Mouse (Mus musculus) kidney, postnatal 10 days (tissue): Measurements from ENCODE around the gene Olfr1065.
A peak's percentile ranks its signal among the peaks of the same experiment; 100 is the strongest.
"Not testable (repeated sequence)": the region's sequence is repeated elsewhere in the genome, so short reads cannot be mapped to it uniquely, and the experiment has no call there.

Experiments
- DNase-seq: peaks from one replicate; pipeline ENCODE4 v3.0.0; 2021; ENCODE audit warnings: mixed read lengths

Gene Olfr1065

GRCm38 (mm10) chr2:86450491-86450890 is at the start of gene Olfr1065:
Gene Olfr1065, minus strand, starts transcription at chr2:86450591.
- not testable (repeated sequence) for DNase-seq

- no peak for DNase-seq
These were observed 36.9 kb upstream of the Olfr1065 start, which contains the start of gene Olfr228 for GRCm38 (mm10) chr2:86487286-86487685. Gene Olfr228, minus strand, starts transcription at chr2:86487386.

DNA sequence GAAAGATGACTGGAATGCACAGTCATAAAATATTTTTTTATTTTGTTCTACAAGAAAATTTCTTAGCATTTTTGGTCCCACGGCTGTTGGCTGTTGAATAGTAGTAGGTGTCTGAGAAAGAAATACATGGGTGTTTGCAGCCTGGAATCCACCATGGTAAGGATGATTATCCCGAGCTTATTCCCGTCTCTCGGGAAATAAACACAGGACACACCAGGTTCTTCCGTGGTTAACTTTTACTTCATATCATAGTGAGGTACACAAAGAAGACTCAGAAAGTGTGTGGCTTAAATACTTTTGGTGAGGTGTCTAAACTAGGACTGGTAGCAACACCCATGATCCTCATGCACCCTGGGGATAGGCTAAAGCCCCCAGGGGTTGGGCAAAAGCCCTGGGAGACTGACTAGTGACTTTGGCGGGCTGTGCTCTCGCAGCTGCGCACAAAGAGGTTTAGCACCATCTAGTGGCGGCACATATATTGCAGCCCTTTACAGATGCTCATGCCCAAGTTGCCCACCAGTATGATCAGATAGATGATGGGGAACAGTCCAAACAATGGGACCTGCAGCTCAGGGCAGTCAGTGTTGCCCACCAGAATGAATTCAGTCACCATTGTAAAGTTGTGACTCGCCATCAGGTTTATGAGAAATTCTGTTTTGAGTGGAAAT is 14.2 kb upstream of the Olfr1065 start:
- DNase-seq, result peak; percentile 68

GRCm38 (mm10) chr2:86460434-86460833 is 10.0 kb upstream of the Olfr1065 start:
- DNase-seq, result no peak

DNA sequence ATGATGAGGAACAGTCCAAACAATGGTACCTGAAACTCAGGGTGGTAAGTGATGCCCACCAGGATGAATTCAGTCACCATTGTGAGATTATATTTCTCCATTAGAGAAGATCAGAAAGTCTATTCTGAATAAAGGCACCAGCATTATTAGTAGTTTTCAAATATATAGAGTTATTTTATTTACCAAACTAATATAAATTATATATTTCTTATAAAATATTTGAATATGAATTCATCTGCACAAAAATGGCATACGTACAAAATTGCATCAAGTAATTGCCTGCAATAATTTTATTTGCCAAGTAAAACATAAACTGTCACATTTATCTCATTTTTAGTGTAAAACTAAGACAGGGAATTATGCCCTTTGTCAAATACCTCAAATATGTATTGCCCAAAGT is 5.8 kb upstream of the Olfr1065 start, which contains the start of gene Olfr1066:
Gene Olfr1066, minus strand, starts transcription at position 101 of the 400 bp plus-strand sequence.
- no peak for DNase-seq

- not testable (repeated sequence) for DNase-seq
These were observed 8.3 kb downstream of the Olfr1065 start for GRCm38 (mm10) chr2:86442101-86442500.

GRCm38 (mm10) chr2:86428511-86428910 is 21.9 kb downstream of the Olfr1065 start:
- not testable (repeated sequence) for DNase-seq

DNA sequence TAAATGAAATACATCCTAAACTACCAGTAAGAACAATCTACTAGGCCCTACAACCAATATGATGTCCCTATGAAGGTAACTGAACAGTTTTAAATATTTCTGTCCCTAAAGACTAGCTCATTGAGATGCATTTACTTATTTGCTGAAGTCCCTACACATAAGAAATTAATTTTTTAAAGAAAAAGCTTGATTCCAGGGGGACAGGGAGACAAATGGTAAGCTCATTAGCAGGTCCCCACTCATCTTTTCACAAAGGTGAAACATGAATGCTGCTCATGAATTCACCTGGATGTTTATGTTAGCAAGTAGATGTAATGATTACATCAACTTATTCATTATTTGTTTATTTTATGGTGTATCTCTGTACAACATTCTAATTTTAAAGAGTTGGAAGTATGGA is 23.7 kb downstream of the Olfr1065 start, which contains the start of gene Olfr1062:
Gene Olfr1062, minus strand, starts transcription at position 101 of the 400 bp plus-strand sequence.
- DNase-seq, result not testable (repeated sequence)

DNA sequence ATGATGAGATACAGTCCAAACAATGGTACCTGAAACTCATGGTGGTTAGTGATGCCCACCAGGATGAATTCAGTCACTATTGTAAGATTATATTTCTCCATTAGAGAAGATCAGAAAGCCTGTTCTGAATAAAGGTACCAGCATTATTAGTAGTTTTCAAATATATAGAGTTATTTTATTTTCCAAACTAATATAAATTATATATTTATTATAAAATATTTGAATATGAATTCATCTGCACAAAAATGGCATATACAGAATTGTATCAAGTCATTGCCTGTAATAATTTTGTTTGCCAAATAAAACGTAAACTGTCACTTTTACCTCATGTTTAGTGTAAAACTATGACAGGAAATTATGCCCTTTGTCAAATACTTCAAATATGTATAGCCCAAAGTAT is 36.4 kb downstream of the Olfr1065 start, which contains the start of gene Olfr1061:
Gene Olfr1061, minus strand, starts transcription at position 101 of the 400 bp plus-strand sequence.
- no peak for DNase-seq

DNA sequence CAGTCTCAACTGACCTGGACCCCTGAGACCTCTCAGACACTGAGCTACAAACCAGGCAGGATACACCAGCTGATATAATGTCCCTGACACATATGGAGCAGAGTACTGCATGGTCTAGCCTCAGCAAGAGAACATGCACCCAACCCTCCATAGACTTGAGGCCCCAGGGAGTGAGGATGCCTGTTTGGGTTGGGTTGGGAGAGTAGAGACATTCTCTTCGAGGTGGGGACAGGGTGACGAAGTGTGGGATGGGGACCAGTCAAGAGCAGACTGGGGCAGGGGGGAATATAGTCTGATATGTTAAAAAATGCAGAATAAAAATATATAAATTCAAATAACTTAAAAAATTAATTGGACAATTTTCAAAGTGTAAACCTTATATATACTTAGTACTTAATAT is 55.3 kb downstream of the Olfr1065 start:
- no peak for DNase-seq
